Mouse (Mus musculus) ES-E14 (cell line): ENCODE data around the gene Hbq1a.

Source experiments
- HCFC1 ChIP-seq: IDR thresholded peaks from 2 replicates; pipeline ENCODE4 v1.6.1; 2012; ENCODE audit warnings: low read length, inconsistent platforms, borderline replicate concordance; ENCODE audit not compliant: insufficient read depth
- MAFK ChIP-seq: IDR thresholded peaks from 2 replicates; pipeline ENCODE4 v1.6.1; 2014; ENCODE audit warnings: mild to moderate bottlenecking, low read depth, low read length, inconsistent platforms; ENCODE audit not compliant: insufficient read depth
- ZC3H11A ChIP-seq: IDR thresholded peaks from 2 replicates; pipeline ENCODE4 v1.6.1; 2012; ENCODE audit warnings: low read depth, mild to moderate bottlenecking, inconsistent platforms, low read length, borderline replicate concordance
- ZNF384 ChIP-seq: IDR thresholded peaks from 2 replicates; pipeline ENCODE4 v1.6.1; 2012; ENCODE audit warnings: low read depth, low read length, inconsistent platforms

- no peak for TF ChIP-seq ZNF384
- TF ChIP-seq ZC3H11A = no peak
- TF ChIP-seq HCFC1 = no peak
- TF ChIP-seq MAFK = no peak
These were observed 20.8 kb downstream of the Hbq1a start for GRCm38 (mm10) chr11:32320507-32321195.
